Mouse (Mus musculus): ENCODE data around the gene Spata13.

GRCm38 (mm10) chr14:60688509-60689205 is 54.9 kb downstream of the Spata13 start:
- TF ChIP-seq EP300 (IDR thresholded peaks at IDR 0.05; ENCODE audit: low read depth) = no peak
- peak; percentile 78 for TF ChIP-seq CTCF (IDR thresholded peaks at IDR 0.05; ENCODE audit: low read depth)
